Mouse (Mus musculus) lung, postnatal 25 days (tissue): ENCODE results near the gene Lypla2.
"Not testable (repeated sequence)": the region's sequence is repeated elsewhere in the genome, so short reads cannot be mapped to it uniquely, and the experiment has no call there.

Experiments used
- DNase-seq: peaks from one replicate; pipeline ENCODE4 v3.0.0; 2022; ENCODE audit warnings: low spot score

Gene Lypla2

DNA sequence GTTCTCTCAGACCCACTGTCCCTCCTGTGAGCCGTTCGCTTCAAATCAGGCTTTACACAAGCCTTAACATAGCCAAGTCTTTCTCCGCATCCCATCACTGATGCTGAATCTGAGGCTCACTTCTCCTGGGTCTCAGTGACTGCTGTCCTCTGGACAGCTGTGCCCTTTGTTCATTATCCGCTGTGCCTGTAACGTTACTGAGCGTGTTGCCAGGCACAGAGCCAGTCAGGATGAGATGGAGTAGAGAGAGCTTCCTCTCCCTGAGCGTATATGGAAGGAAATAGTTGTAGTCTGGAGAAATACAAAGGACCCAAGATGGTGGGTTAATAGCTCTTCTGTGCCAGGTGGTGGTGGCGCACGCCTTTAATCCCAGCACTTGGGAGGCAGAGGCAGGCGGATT is 23.0 kb downstream of the Lypla2 start:
- peak; percentile 59 for DNase-seq

DNA sequence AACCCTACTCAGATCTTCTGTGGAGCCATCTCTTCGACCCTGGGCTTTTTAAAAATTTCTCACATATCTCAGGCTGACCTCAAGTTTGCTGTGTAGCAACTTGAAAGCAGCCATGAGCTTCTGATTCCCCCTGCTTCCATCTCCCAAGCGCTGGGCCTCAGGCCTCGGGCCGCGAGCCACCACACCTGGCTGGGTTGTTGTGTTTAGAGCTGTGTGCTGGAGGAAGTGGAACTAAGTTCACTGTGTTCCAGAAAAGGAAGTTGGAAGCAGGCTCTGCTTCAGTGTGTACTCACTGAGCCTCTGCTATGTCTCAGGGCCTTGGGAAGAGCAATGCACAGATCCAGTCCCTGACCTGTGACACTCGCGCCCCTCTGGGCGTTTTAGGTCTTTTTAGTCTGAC is 24.3 kb downstream of the Lypla2 start:
- DNase-seq, result no peak

DNA sequence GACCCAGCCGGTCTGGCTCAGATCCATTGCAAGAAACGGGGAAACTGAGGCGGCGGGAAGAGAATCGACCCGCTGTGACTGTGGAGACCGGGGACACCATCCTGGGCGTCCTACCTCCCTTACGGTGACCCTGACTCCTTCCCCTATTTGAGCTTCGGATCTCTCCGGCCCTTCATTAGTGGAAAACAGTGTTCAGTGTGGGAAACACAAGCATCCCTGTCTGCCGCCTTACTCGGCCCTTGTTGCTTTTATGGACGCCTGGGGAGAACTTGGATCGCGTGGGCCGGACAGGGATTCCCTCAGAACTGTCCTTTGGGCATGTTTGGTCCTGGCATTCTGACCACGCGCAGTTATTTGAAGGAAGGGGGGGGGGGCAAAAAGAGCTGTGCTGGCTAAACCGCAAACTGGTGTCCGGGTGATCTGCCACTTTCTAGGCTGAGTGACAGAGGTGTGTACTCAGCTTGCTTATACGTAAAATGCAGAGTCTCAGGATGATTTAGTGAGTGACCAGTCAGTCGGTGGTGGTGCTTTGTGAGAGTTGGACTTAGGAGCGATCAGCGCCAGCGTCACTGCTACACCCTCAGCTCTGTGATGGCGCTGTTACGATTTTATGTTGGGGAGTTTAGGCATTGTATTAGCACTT is 25.6 kb downstream of the Lypla2 start:
- no peak for DNase-seq

DNA sequence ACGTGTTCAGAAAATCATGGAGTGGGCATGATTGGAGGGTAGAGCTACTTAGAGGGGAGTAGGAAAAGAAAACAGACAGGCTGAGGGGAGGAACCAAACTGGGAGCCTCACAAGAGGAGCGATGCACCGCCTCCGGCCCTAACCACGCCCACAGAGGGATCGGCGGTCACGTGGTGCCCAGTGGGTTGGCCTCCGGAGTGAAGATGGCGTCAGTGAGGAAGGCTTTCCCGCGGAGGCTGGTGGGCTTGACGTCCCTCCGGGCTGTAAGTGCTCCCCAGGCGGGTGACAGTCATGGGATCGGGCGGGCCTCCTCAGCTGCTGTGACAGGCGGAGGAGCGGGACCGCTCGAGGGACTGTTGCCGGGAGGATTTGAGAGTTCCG is 26.2 kb downstream of the Lypla2 start, which contains the start of gene Hmgcl:
Gene Hmgcl (plus strand): TSS at position 171 of the 381 bp plus-strand sequence.
- DNase-seq, result peak; percentile 97

DNA sequence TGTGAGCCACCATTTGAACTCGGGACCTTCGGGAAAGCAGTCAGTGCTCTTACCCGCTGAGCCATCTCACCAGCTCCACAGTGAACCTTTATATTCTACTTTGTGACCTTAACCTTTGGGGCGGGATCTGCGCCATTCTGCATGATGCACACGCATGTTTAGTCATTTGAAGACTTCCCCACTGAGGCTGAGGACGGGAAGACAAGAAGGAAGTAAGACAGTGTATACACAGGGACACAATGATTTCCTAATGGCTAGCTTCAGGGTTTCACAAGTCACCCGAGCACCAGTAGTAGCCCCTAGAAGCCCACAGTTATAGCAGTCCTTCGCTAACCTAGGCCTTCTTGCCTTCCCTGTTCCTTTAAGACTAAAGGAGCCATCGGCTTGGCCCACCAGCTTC is 26.7 kb downstream of the Lypla2 start:
- DNase-seq, result no peak

DNA sequence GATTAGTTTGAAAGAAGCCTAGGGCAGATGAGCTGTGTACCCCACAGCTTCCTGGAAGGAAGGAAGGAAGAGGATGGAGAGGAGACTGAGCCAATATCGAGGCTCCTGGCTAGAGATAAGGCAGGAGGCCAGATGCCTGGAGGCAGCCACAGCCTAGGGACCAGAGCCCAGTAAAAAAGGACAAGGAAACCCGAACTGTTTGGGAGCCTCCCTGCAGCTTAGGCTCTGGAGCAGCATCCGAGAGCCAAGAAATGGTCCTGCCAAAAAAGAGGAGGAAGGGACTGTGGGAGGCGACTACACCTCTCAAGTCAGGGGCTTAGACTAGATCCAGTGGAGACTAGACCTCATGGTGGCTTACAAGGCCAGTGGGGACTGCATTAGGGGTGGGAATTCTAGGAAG is 29.0 kb downstream of the Lypla2 start:
- no peak for DNase-seq

DNA sequence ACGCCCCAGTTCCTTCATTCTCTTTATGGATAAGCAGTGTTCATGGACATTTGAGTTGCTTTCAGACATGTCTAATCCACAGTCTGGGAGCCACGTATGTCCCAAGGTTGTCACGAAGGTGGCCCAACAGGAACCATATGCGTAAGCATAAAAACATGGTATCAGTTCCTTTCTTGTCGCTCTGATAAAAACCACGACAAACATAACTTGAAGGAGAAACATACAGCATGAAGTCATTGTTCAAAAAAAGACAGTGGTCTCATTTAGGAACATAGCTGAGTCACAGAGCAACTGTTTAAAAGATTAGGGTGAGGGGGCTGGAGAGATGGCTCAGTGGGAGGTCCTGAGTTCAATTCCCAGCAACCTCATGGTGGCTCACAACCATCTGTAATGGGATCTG is 30.2 kb downstream of the Lypla2 start:
- no peak for DNase-seq

DNA sequence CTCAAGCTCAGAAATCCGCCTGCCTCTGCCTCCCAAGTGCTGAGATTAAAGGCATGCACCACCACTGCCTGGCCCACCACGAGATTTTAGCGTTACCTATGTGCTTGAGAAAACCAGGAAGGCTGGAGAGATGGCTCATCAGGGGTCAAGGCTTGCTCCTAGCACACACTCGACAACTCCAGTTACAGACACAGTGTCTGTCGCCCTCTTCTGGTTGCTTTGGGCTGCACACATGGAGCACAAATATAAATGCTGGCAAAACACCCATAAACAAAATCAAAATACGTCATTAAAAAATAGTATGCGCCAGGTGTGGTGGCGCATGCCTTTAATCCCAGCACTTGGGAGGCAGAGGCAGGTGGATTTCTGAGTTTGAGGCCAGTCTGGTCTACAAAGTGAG is 31.4 kb downstream of the Lypla2 start:
- not testable (repeated sequence) for DNase-seq

DNA sequence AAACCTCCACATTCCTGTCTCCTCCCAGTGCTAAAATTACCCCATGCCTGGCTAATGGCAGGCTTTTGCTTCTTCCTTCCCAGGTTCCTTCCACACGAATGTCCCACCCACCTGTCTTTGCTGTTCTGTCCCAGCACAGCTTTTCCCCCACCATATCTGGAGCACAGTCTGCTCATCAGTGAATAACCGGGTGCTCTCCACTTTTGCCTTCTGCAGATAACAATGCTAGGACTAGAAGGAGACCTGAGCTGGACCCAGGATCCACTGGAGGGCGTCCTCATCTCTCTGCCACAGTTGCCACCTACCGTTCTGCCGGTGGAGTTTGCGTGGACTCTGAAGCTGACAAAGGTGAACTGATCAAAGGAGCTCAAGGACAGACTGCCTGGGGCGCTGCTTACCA is 33.6 kb downstream of the Lypla2 start:
- DNase-seq, result no peak

DNA sequence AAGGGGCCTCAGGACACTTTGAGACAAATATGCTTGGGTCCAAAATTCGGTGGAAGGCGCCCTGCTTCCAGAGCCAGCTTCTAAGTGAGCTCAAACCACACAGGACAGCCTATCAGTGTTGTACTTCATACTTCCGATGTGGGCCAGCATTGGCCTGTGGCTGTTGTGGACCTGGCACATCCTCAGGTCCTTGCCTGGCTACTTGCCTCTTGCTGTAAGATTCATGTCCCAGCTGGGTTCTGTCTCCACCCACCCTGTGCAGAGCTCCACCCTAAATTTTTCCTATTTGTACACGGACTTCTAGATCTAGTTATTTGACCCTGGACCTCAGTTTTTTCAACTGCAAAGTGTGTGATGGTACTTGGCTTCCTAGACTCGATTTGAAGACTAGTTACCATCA is 36.9 kb downstream of the Lypla2 start:
- no peak for DNase-seq

DNA sequence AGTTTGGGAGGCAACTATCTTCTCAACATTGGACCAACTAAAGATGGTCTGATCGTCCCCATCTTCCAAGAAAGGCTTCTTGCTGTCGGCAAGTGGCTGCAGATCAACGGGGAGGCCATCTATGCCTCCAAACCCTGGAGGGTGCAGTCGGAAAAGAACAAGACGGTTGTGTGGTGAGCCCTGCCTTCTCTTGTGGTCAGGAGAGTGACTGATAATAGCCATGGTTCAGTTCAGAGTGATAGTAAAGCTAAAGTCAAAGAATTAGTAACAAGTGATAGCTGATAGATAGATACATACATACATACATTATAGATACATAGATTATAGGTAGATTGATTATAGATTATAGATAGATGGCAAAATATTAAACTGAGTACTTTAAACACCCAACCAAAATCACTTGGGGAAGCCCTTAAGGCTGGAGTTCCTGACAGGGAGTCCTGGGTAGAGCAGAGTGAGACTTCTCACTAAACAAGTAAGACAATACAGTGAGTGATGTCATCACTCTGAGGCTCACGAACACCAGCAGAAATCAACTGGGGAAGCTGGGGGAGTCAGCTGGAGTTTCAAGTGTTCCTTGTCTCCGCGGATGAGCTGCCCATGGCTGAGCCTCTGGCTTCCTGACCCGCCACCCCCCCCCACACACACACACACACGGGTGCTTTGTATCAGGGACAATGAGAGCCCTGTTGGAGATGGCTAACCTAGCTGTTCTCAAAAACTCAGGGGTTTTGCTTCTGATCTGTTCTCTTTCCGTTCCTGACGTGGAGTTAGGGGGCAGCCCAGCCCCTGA is 37.5 kb downstream of the Lypla2 start:
- no peak for DNase-seq

DNA sequence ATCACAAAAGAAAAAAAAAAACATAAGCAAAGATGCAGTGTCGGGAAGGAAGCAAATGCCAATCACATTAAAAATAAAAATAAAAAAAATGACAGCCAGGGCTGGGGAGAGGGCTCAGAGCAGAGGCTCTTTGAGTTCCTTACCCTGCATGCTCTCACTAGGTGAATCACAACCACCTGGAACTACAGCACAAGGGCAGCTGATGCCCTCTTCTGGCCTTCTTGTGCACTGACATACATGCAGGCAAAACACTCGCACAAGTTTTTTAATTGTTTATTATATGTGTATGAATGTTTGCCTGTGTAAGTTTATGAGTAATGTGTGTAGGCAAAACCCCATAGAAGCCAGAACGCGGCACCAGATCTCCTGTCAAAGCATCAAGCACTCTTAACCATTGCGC is 40.6 kb downstream of the Lypla2 start:
- peak; percentile 21 for DNase-seq

DNA sequence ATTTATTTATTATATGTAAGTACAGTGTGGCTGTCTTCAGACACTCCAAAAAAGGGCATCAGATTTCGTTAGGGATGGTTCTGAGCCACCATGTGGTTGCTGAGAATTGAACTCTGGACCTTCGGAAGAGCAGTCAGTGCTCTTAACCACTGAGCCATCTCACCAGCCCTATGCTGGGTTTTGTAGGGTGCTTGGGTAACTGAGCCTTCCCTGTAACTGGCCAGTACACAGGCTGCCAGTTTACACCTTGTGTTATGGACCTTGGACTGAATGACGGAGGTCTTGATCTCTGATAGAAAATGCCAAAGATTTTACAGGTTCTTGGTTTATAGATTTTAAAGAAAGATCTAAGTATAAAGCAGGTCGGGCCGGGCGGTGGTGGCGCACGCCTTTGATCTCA is 42.2 kb downstream of the Lypla2 start:
- DNase-seq, result no peak

DNA sequence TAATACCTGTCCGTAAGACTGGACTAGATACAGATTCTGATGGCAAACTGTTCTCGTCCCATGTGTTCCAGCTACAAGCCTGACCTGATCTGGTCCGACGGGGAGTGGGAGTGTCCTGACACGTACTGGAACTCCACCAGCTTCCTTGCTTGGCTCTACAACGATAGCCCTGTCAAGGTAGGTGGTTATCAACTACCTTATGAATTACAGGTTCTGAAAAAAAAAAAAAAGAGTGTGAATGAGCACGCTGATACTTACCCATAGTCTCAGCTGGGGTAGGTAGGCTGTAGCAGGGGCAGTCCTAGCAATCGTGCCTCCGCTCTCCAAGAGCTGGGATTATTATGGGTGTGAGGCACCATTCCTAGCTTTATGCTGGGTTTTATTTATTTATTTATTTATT is 42.6 kb downstream of the Lypla2 start:
- DNase-seq, result no peak

DNA sequence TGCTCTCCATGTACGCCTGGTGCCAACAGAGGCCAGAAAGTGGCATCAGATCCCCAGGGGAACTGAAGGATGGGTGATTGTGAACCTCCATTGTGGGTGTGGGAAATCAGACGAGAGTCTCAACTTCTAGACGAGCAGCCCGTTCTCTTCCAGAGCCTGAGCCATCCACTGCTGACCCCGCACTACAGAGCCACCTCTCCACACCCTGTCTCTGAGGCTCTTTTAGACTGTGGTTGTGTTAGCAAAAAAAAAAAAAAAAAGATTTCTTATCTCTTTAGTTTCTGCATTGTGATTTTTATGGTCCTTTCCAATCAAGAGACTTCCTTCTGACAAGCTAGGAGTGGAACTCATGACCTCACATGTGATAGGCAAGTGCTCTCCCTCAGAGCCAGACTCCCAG is 43.0 kb downstream of the Lypla2 start:
- DNase-seq, result no peak

DNA sequence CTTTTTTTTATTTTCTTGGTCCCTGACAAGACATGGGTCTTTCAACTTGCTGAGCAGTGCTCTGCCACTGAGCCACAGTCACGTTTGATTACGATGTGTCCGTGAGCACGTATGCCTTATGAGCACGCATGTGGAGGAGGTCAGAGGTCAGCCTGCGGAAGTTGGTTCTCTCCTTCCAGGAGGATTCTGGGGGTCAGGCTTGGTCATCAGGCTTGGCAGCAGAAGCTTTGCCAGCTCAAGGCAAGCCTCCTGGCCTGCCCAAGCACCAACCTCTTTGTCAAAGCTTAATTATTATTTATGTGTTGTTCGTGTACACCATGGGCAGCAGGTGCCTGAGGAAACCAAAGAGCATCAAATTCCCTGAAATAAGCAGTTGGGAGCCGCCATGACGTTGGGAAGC is 44.0 kb downstream of the Lypla2 start:
- no peak for DNase-seq

DNA sequence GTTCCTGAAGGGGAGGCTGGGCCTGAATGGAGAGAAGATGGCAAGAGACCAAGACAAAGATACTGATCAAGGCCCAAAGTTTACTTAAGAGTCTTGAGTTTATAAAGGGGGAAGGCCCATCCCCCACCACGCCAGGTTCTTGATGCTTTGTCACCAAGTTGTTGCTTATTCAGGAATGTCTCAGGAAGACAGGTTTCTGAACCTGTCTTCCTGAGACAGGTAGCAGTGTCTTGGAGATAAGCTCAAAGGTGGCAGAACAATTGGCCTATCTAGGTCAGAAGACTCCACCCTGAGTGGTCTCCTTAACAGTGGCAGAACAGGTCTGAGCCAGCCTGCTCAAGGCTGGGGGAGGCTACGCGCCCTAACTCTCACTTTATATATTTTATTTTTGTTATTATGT is 45.6 kb downstream of the Lypla2 start:
- DNase-seq, result no peak

DNA sequence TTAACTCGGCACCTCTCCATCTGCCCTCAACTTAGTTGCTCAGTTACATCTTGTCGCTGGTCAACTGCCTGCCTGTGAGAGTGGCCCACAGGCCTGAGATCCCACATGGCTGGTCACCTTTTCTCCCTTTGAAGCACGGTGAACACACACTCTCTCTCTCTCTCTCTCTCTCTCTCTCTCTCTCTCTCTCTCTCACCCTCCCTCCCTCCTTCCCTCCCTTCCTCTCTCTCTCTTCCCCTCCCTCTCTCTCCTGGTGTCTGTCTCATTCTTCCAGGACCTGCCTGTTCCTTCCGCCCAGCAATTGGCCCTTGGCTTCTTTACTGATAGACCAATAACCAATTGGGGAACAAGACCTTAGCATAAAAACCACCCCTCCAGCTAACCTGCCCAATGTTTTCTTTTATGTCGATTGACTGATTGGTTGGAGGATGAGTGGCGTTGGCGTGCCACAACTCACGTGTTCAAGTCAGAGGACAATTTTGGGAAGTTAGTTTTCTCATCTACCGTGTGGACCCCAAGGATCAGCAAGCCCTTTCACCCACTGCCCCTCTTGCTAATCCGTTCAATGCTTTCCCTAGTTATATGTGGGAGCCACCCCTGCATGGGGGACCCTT is 46.1 kb downstream of the Lypla2 start:
- DNase-seq, result no peak

DNA sequence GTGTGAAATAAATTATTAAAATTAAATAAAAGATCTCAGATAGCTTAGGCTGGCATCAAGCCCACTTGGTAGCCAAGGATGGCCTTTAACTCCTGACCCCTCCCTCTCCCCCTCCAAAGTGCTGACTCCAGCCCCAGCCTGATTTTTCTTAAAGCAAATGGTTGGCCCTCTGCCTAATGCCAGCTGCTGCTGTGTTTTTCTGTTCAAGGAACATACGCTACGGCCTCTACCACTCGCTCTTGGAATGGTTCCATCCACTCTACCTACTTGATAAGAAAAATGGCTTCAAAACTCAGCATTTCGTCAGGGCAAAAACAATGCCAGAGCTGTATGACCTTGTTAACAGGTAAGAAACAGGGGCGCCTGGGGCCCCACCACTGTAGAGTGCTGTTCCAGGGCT is 47.1 kb downstream of the Lypla2 start:
- DNase-seq, result no peak

DNA sequence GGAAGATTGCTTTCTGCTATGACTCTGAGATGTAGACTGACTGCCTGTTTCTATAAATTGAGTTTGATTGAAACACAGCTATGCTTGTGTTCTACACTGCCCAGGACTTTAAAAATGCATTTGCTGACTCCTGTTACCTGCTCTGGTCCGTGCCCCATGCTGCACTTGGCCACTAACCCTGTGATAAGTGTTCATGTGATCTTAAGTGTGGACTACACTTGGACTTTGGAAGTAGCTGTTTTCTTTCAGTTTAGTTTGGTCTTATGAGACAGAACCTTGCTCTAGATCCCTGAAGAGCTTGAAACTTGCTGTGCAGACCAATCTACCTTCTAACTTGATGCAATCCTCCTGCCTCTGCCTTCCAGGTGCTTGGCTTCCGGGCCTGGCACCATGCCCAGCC is 48.0 kb downstream of the Lypla2 start:
- DNase-seq, result no peak

DNA sequence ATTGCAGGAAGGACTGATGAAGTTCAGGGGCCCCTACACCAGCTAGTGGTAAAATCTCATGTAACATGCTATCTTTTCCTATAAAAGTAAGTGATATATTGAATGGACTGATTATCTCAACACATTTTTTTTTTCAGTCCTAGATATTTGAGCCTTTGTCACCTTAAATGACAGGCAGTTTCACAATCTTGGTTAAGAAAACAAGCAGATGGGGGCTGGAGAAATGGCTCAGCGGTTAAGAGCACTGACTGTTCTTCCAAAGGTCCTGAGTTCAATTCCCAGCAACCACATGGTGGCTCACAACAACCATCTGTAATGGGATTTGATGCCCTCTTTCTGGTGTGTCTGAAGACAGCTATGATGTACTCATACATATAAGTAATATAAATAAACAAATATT is 50.2 kb downstream of the Lypla2 start:
- DNase-seq, result no peak

DNA sequence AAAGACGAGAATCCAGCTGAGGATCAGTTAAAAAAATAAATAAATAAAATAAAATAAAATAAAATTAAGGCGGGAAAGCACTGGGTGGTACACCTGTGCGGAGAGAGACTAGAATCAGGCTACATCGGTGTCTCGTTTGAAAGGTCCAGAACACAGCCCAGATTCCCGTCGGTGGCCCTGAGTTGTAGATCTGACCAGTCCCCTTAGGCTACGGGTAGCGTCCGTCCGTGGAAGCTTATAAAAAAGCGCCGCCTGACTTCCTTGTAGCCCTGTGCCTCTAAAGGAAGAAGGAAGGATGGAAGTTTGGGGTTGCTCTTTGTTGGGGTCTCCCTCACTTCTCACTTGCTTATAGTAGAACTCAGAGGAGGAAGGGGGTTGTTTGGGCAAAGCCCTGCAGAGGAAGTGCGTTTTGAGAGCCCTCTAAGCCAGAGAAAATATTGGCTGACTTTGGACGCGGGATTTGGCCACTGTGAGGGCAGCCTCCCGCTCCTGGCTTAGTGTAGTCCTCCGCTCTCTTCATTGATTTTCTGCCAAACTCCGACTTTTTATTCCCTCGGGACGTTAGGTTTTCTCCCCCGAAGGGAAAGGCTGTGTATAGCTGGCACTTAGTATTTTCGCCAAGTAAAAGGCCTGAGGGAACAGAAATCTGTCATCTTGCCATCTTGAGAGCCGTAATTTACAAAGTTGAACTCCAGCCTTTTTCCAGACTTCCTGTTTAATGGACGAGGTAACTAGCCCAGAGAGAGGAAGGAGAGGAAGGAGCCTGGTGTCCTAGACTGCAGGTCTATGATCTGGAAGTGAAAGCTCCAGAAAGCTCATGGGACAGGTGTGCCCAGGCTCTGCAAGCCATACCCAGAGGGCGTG is 50.9 kb downstream of the Lypla2 start:
- no peak for DNase-seq
